Mouse (Mus musculus): ENCODE data around the gene Cntn3.
"Not testable (repeated sequence)": the region's sequence is repeated elsewhere in the genome, so short reads cannot be mapped to it uniquely, and the experiment has no call there.

The Cntn3 gene

GRCm38 (mm10) chr6:102573001-102573400 is at the start of gene Cntn3:
Gene Cntn3 (minus strand): TSS chr6:102573101.
- DNase-seq (ENCODE audit: low read depth in 2 of 2, low spot score in 2 of 2), result not testable (repeated sequence)

GRCm38 (mm10) chr6:102600773-102601172 is 27.9 kb upstream of the Cntn3 start:
- DNase-seq (ENCODE audit: low read depth in 2 of 2, low spot score in 2 of 2), result no peak

- DNase-seq (ENCODE audit: low read depth in 2 of 2, low spot score in 2 of 2), result no peak
Observed at GRCm38 (mm10) chr6:102597756-102598155, 24.9 kb upstream of the Cntn3 start.

- DNase-seq (ENCODE audit: low read depth in 2 of 2, low spot score in 2 of 2), result no peak
Observed at GRCm38 (mm10) chr6:102590151-102590550, 17.2 kb upstream of the Cntn3 start.

GRCm38 (mm10) chr6:102589311-102589710 is 16.4 kb upstream of the Cntn3 start:
- no peak for DNase-seq (ENCODE audit: low read depth in 2 of 2, low spot score in 2 of 2)

- DNase-seq (ENCODE audit: low read depth in 2 of 2, low spot score in 2 of 2), result no peak
Observed at GRCm38 (mm10) chr6:102586056-102586455, 13.2 kb upstream of the Cntn3 start.

GRCm38 (mm10) chr6:102583578-102583977 is 10.7 kb upstream of the Cntn3 start:
- no peak for DNase-seq (ENCODE audit: low read depth in 2 of 2, low spot score in 2 of 2)

- no peak for DNase-seq (ENCODE audit: low read depth in 2 of 2, low spot score in 2 of 2)
Observed at GRCm38 (mm10) chr6:102567496-102567895, 5.4 kb downstream of the Cntn3 start.

- no peak for DNase-seq (ENCODE audit: low read depth in 2 of 2, low spot score in 2 of 2)
Observed at GRCm38 (mm10) chr6:102565228-102565627, 7.7 kb downstream of the Cntn3 start.

- no peak for DNase-seq (ENCODE audit: low read depth in 2 of 2, low spot score in 2 of 2)
Observed at GRCm38 (mm10) chr6:102564011-102564731, 8.7 kb downstream of the Cntn3 start.

- no peak for DNase-seq (ENCODE audit: low read depth in 2 of 2, low spot score in 2 of 2)
Observed at GRCm38 (mm10) chr6:102563431-102563830, 9.5 kb downstream of the Cntn3 start.

- DNase-seq (ENCODE audit: low read depth in 2 of 2, low spot score in 2 of 2), result no peak
Observed at GRCm38 (mm10) chr6:102557521-102557920, 15.4 kb downstream of the Cntn3 start.

- DNase-seq (ENCODE audit: low read depth in 2 of 2, low spot score in 2 of 2), result no peak
Observed at GRCm38 (mm10) chr6:102556497-102556896, 16.4 kb downstream of the Cntn3 start.

- DNase-seq (ENCODE audit: low read depth in 2 of 2, low spot score in 2 of 2), result no peak
Observed at GRCm38 (mm10) chr6:102555814-102556437, 17.0 kb downstream of the Cntn3 start.

GRCm38 (mm10) chr6:102555067-102555657 is 17.7 kb downstream of the Cntn3 start:
- DNase-seq (ENCODE audit: low read depth in 2 of 2, low spot score in 2 of 2), result no peak

- DNase-seq (ENCODE audit: low read depth in 2 of 2, low spot score in 2 of 2), result no peak
Observed at GRCm38 (mm10) chr6:102541633-102542412, 31.1 kb downstream of the Cntn3 start.

GRCm38 (mm10) chr6:102535599-102535998 is 37.3 kb downstream of the Cntn3 start:
- no peak for DNase-seq (ENCODE audit: low read depth in 2 of 2, low spot score in 2 of 2)

GRCm38 (mm10) chr6:102523037-102523436 is 49.9 kb downstream of the Cntn3 start:
- DNase-seq (ENCODE audit: low read depth in 2 of 2, low spot score in 2 of 2), result no peak

GRCm38 (mm10) chr6:102520977-102521376 is 51.9 kb downstream of the Cntn3 start:
- DNase-seq (ENCODE audit: low read depth in 2 of 2, low spot score in 2 of 2), result no peak

GRCm38 (mm10) chr6:102515231-102515630 is 57.7 kb downstream of the Cntn3 start:
- no peak for DNase-seq (ENCODE audit: low read depth in 2 of 2, low spot score in 2 of 2)

- no peak for DNase-seq (ENCODE audit: low read depth in 2 of 2, low spot score in 2 of 2)
Observed at GRCm38 (mm10) chr6:102512085-102512484, 60.8 kb downstream of the Cntn3 start.

GRCm38 (mm10) chr6:102485509-102485908 is 87.4 kb downstream of the Cntn3 start:
- DNase-seq (ENCODE audit: low read depth in 2 of 2, low spot score in 2 of 2), result no peak

Measured in CD8-positive naive resting alpha-beta T cell, adult 2 months (primary cell).